Mouse (Mus musculus) E14TG2a.4 (cell line): ENCODE measurements at regions not wholly inside any gene's neighbourhood (a gene's known extent, or its start where the extent isn't known, plus 50 kb on each side); places are given as distances from the start of the nearest gene placed in this dataset.

Source experiments
- CTCF ChIP-seq: conservative IDR thresholded peaks from 2 replicates; pipeline ENCODE4 v1.5.1; 2014; ENCODE audit warnings: low read length
- POU5F1 ChIP-seq: IDR thresholded peaks from 2 replicates; pipeline ENCODE4 v1.6.1; 2014; ENCODE audit warnings: low read length, borderline replicate concordance

DNA sequence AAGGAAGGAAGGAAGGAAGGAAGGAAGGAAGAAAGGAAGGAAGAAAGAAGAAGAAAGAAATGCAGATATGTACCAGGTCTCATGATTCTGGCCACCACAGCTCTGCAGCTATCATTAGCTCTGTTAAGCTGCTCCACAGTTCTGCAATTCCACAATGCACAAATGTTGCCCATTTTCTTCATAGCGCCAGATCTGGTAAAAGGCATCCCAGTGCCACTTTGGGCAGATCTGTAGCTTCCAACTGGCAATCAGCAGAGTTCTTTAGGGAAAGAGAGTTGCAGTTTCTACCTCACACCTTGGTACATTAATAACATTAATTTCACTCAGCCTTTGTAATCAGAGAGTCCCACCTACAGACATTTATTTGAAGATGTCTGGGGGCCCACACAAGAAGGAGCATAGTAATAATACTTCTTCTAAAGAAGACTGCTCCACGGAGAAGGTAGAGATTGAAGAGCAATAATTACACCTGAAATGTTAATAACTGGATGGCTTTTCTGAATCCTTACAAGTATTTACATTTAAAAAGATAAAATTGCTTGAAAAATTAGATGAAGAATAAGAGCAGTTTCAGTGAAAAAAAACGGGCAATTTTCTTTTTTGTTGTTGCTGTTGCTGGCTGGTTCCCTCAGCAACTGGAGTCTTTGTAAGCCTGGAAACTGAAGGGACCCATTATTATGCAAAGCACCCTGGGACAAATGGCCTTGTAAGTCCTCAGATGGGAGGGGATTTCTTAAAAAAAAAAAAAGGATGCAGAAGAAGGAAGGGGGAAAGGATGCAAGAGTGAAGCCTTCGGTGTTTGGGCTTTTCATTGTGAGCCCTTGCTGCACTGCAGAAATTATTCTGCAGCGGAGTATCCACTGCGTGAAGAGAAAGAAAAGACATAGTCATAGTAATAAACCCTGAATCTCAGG lies 418.1 kb upstream of the Nr5a2 start:
- TF ChIP-seq CTCF (no peak), POU5F1 (peak; percentile 95)
